Mouse (Mus musculus) left cerebral cortex, postnatal 25 days (tissue): ENCODE data around the gene St3gal5. TPM values are rescaled to one million over a fixed set of nuclear protein-coding genes. Genes with fewer than 3 reads are reported as not detected.

Experiments
- DNase-seq, 2 experiments: peaks; one replicate each; pipeline ENCODE4 v3.0.0; 2022; ENCODE audit warnings: low spot score in 2 of 2, mixed read lengths in 1 of 2
- intact Hi-C: fragments of 180-260 bp; cut with DNase I; formaldehyde crosslinking; loops from one replicate; pipeline ENCODE4 v1.15.1; 2025
- total RNA-seq, 2 experiments: library from RNA; stranded (reverse); gene quantifications; 2 replicates each; pipeline ENCODE4 v1.2.3; 2021

Gene St3gal5
- total RNA-seq, 2 experiments from 2014 or later: 159 TPM

DNA sequence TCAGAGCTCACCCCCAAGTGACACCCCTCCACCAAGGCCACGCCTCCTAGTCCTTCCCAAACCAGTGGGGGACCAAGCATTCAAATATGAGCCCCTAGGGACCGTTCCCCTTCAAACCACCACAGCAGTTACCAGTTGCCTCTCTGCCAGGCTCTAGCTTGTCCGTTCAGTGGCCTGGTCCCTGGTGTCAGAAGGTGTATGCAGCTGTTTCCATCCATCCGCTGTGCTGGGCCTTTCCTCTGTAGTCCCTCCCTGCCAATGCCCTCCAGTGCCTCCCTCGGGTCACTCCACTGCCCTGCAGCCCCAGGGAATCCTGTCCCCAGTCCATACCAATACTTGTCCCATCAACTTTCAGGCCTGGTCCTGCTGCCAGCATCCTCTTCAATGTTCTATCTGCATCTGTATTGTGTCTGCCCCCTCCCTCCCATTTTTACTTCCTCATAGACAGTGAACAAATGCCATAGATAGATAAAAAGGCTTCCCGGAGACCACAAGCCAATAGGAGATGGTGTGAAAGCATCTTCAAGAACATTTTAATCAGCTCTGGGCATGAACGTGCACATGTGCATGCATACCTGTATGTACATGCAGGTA, 57.6 kb downstream of the St3gal5 start:
- intact Hi-C loops: no loop called here
- DNase-seq: no peak

- no peak for DNase-seq
- intact Hi-C loops: no loop called here
These were observed 58.3 kb downstream of the St3gal5 start for GRCm38 (mm10) chr6:72155649-72156048.

DNA sequence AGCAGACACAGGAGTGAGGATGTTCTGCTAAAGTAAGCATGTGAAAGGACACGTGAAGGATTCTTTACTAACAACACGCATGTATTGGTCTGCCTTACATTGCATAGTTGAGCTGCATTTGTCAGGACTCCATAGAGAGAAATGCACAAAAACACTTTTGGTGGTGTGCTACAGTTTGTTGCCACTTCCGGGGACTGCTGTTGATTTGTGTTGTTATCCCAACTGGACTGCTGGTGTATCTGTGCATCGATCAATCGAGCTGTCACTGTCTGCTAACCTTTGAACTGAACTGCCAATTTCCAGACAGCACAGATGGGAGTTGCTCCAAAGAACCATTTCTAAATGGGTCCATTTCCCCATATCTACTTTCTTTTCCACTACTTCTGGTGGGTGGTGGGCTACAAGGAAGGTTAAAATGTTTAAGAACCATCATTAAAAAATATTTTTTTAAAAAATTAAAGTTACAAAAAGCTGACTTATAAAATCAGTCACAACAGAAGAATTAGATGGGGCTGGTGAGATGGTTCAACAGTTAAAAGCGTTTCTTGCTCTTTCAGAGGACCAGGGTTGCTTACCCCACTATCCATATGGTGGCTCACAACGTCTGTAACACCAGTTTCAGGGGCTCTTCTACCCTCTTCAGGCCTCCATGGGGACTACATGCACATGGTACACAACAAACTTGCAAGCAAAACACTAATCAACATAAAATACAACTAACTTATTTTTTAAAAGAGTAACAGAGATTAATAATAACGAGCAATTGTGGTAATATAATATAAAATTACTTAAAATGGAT, 61.8 kb downstream of the St3gal5 start:
- DNase-seq: no peak
- intact Hi-C loops: no loop called here

- no peak for DNase-seq
- intact Hi-C loops: no loop called here
These were observed 62.5 kb downstream of the St3gal5 start for GRCm38 (mm10) chr6:72159861-72160395.

GRCm38 (mm10) chr6:72160991-72161390, 63.6 kb downstream of the St3gal5 start:
- DNase-seq: no peak
- intact Hi-C loops: no loop called here

GRCm38 (mm10) chr6:72161751-72162150, 64.4 kb downstream of the St3gal5 start:
- no peak for DNase-seq
- intact Hi-C loops: no loop called here

DNA sequence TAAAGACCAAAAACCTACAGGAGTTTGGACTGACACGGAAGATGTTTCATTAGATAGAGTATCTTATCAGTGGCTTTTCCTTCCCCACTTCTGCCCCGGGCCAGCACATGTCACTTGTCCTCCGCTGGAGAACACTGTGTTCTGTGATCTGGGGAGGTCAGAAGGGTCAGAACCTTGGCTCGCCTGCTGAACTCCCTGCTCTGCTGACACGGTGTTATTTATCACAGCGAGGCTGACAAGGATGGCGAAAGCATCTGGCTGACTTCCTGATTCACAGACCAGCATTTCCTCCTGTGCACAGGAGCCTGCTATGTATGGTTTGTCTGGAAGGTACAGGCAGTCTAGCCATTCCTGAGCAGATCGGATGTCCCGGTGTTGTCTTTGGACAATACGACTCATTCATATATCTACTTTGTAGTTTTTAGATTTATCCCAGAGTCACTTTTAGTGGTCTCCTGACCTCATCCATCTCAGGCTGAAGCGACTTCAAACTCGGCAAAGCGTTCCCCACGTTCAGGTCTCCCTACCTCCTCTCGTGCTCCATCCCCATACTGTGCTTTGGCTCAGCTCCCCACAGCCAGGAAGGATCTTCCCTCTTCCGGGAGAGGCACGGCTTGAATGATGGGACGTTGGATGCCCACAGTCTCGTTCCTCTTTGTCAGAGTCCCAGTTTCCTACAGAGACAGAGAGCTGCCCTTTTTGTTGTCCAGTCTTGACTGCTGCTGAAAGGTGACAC, 64.9 kb downstream of the St3gal5 start:
- intact Hi-C loops: no loop called here
- DNase-seq: no peak

DNA sequence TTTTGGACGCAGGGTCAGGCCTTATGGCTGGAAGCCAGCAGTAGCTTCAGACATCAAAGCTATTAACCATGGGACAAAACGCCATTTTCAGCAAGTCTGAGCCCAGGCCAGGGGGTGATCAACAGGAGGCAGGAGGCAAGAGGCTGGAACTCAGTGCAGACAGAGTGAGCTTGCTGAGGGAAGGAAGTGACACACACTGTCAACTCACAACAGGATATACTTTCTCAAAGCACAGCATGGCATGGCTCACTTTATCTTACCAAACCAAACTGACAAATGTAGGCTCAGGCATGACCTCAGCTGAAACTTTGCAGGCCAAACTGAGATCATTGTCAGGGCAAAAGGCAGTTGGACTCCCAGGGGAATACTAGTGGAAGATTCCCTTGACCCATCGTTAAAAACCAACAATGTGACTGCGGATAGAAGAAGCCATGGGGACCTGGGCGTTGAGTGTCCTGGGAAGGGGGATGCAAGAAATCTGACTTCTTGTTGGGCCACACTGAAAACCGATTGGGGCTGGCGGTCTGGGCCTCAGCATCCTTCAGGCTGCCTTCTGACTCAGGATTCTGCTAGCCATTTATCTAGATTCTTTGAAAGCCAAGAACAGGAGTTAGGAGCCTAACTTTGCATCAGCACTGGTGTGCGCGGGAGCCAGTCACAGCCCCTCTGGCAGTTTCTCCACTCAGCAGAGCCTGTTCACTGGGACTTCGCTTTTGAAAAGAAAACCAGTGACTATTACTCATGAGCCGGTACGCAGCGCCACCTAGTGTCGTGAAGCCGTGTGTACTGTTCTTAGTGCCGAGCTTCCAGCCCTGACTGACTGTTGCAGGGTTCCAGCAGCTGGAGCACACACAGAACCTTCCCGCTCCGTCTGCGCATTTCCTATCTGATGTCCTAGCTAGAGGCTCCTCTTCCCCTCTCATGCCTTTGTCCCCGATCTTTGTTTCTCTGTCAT, 67.2 kb downstream of the St3gal5 start:
- intact Hi-C loops: loop anchor here (1.0 kb wide), 1 partner anchor 236 kb away; no protein-coding TSS in a partner anchor
- DNase-seq: peak; percentile 90 to 92

DNA sequence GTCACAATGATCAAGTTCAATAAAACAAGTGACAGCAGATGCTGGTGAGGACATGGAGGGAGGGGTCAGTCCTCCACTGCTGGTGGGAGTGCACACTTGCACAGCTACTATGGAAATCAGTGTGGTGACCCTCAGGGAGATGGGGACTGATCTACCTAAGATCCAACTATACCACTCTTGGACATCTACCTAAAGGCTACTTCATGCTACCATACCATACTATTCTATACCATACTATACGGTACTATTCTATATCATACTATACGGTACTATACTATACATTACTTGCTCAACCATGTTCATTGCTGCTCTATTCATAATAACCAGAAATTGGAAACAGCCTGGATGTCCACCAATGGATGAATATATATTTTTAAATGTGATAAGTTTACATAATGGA, 68.5 kb downstream of the St3gal5 start:
- DNase-seq: no peak
- intact Hi-C loops: loop anchor here (1.0 kb wide), 1 partner anchor 238 kb away; no protein-coding TSS in a partner anchor

- no peak for DNase-seq
These were observed 74.0 kb downstream of the St3gal5 start for GRCm38 (mm10) chr6:72171391-72171790.

DNA sequence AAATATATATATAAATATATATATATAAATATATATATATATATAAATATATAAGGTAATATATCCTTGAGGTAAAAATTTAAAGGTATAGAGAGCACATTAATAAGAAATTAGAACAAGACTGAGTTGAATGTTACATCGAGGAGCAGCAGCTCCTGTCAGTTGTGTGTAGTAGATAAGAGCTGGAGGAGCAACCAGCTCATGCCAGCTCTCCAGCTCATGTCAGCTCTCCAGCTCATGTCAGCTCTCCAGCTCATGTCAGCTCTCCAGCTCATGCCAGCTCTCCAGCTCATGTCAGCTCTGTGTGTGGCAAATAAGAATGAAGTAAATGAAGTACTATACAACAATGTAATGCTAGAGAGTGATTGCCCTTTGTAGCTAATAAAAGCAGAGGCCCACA, 76.0 kb downstream of the St3gal5 start:
- no peak for DNase-seq
- intact Hi-C loops: no loop called here

More at GRCm38 (mm10) chr6:72171391-72171790, 74.0 kb downstream of the St3gal5 start:
- intact Hi-C loops: no loop called here

- no peak for DNase-seq
- intact Hi-C loops: no loop called here
These were observed 78.0 kb downstream of the St3gal5 start for GRCm38 (mm10) chr6:72175419-72175818.

- no peak for DNase-seq
- intact Hi-C loops: no loop called here
These were observed 78.6 kb downstream of the St3gal5 start for GRCm38 (mm10) chr6:72176004-72176403.

DNA sequence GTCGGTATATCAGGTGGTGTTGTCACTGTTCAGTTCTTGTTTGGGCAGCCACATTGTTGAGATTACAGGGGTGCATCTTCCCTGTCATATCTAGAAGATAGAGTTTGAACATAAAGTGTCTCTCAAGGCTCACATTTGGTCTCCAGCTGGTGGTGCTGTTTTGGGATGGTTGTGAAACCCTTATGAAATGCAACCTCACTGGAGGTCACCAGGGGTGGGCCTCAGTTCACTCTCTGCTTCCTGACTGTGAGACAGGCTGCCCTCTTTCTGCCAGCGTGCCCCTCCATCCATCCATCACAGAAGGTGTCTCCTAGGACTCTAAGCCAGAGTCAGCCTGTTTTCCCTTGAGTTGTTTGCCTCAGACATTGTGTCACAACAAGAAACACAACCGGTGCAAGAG, 80.0 kb downstream of the St3gal5 start:
- intact Hi-C loops: no loop called here
- DNase-seq: no peak

- intact Hi-C loops: no loop called here
- no peak for DNase-seq
These were observed 81.6 kb downstream of the St3gal5 start for GRCm38 (mm10) chr6:72179006-72179405.

GRCm38 (mm10) chr6:72179562-72180502, 82.4 kb downstream of the St3gal5 start:
- intact Hi-C loops: no loop called here
- no peak for DNase-seq

DNA sequence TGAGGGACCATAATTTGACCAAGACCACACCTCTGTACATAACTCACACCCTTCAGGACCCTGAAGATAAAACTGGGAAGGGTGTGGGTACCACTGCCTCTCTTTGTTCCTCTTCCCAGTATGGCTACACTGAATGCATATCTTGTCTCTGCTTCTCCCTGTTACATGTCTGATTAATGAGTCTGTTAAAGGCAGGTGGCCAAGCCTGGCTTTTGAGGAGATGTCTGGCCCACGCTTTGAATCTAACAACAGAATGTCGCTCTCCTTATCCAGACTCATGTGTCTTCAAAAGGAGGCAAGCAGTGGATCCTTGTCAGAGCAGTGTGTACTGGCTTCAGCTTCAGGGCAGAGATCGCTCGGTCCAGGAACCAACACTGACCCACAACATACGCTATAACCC, 87.2 kb downstream of the St3gal5 start:
- peak in 1 of 2 experiments; percentile 5 for DNase-seq
- intact Hi-C loops: no loop called here

GRCm38 (mm10) chr6:72185893-72186490, 88.6 kb downstream of the St3gal5 start:
- intact Hi-C loops: loop anchor here (1.0 kb wide), 2 partner anchors 51 to 75 kb away; no protein-coding TSS in a partner anchor
- peak; percentile 77 to 78 for DNase-seq
